Mouse (Mus musculus) embryonic facial prominence, embryonic 12.5 days (tissue): ENCODE data around the gene Sbf2. TPM values are rescaled to one million over a fixed set of nuclear protein-coding genes. Genes with fewer than 3 reads are reported as not detected.
"Not testable (repeated sequence)": the region's sequence is repeated elsewhere in the genome, so short reads cannot be mapped to it uniquely, and the experiment has no call there.

Source experiments
- ATAC-seq: fragments of 200-750 bp; cut with Nextera tagmentation; 2 replicates; pipeline ENCODE4 v1.8.0; 2017; ENCODE audit not compliant: insufficient number of reproducible peaks, insufficient read depth, low FRiP score, low TSS enrichment
- H3K27ac ChIP-seq: fragments of 300-500 bp; sonication (generic); 2 replicates; pipeline ENCODE4 v1.5.1; 2016; ENCODE audit warnings: mild to moderate bottlenecking
- H3K27me3 ChIP-seq: fragments of 300-500 bp; sonication (generic); 2 replicates; pipeline ENCODE4 v1.6.1; 2016; ENCODE audit warnings: mild to moderate bottlenecking, moderate library complexity
- H3K36me3 ChIP-seq: fragments of 300-500 bp; sonication (generic); 2 replicates; pipeline ENCODE4 v1.6.1; 2016; ENCODE audit warnings: mild to moderate bottlenecking
- H3K4me1 ChIP-seq: fragments of 300-500 bp; sonication (generic); 2 replicates; pipeline ENCODE4 v1.6.1; 2016
- H3K4me2 ChIP-seq: fragments of 300-500 bp; sonication (generic); replicated peaks from 2 replicates; pipeline ENCODE4 v1.6.1; 2016; ENCODE audit warnings: mild to moderate bottlenecking, moderate library complexity
- H3K4me3 ChIP-seq: fragments of 300-500 bp; sonication (generic); 2 replicates; pipeline ENCODE4 v1.5.1; 2016; ENCODE audit warnings: mild to moderate bottlenecking
- H3K9ac ChIP-seq: fragments of 300-500 bp; sonication (generic); 2 replicates; pipeline ENCODE4 v1.6.1; 2016; ENCODE audit warnings: mild to moderate bottlenecking, moderate library complexity
- H3K9me3 ChIP-seq: fragments of 300-500 bp; sonication (generic); 2 replicates; pipeline ENCODE4 v1.6.1; 2016; ENCODE audit warnings: mild to moderate bottlenecking, moderate library complexity
- WGBS: fragments of 180-500 bp; shearing (Covaris S2); methylation state at CpG from one replicate; pipeline ENCODE4 v1.1.7; 2016; 5-methylcytosine and 5-hydroxymethylcytosine counted together
- polyA plus RNA-seq: library from polyadenylated mRNA; unstranded; fragments of >200 nt; fragmentation: Nextera tagmentation; extraction: Ambion mirVana; gene quantifications from 2 replicates; pipeline ENCODE4 v1.2.1, GENCODE M21; 2016

Gene Sbf2
- polyA plus RNA-seq, 1 experiment from 2014 or later: 35.2 TPM

DNA sequence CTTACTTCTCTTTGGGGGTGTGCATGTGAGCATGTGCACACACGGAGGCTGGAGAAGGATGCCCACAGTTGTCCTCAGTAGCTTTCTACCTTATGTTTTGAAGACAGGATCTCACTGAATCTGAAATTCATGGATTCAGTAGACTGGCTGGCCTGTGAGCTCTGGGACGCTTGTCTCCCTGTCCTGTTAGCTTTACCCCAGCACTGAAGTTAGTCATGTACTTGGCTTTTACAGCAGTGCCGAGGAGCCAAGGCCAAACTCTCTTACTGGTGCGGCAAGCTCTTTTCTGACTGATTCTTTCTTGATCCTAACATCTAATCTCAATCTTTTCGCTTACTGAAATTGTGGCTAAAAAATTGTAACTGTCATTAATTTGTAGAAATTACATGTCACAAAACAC, 151.3 kb downstream of the Sbf2 start:
- Histone ChIP-seq H3K9ac (no peak overlapping the region), H3K4me2 (no peak overlapping the region), H3K36me3 (no peaks in the 10 kb centered on the region), H3K27ac (no peak overlapping the region), H3K27me3 (no peaks in the 10 kb centered on the region), H3K9me3 (no peaks in the 10 kb centered on the region), H3K4me3 (no peak overlapping the region), H3K4me1 (no peaks in the 10 kb centered on the region)
- no peak for ATAC-seq
- WGBS: 89% methylated on average over 5 of the region's 5 CpGs

DNA sequence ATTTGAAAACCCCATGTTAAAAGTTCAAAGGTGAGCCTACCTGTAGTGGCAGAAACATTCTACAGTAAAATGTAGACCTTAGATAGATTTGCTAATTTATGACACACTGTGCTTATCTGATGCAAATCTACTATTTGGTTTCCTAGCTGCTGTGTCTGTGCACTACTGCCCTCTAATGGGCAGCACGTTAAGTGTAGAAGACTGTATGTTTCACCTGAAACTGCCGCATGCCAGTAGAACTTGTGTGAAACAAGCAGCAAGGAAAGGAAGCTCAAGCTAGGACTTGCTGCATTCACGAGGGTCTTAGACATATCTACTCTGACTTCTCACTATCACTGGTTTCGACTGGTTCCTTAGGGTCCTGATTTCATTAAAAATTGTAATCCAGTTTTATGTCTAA, 182.4 kb downstream of the Sbf2 start:
- no peak for ATAC-seq
- no peak overlapping the region for H3K9ac ChIP-seq
- no peak overlapping the region for H3K27ac ChIP-seq
- no peak overlapping the region for H3K4me2 ChIP-seq
- H3K36me3 ChIP-seq: peaks cover 4% of the 10 kb centered on the region; the same call in 1 of the 2 replicates
- 21% methylated on average over 4 of the region's 4 CpGs for WGBS
- no peak overlapping the region for H3K4me3 ChIP-seq
- no peaks in the 10 kb centered on the region for H3K27me3 ChIP-seq
- H3K9me3 ChIP-seq: no peaks in the 10 kb centered on the region
- H3K4me1 ChIP-seq: no peaks in the 10 kb centered on the region

DNA sequence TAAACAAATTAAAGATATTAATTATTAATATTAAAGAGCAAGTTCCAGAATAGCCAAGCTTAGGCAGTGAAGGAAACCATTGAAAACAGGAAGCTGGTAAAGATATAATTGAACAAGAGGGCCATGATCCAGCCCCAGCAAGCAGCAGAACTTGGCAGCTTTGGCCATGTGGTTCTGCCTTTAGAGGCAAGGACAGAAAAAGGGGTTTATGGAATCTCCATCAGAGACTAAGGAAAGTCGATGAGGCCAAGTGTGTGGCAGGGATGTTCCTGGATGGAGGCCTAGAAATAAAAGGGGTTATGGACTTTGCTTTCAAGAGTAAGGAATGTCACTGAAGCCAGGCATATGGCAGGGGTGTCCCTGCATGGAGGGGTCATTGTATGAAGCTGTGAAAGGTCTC, 198.4 kb downstream of the Sbf2 start:
- H3K27ac ChIP-seq: no peak overlapping the region
- H3K27me3 ChIP-seq: no peaks in the 10 kb centered on the region
- WGBS: 83% methylated on average over 1 of the region's 1 CpGs
- H3K9ac ChIP-seq: no peak overlapping the region
- ATAC-seq: no peak
- H3K4me2 ChIP-seq: no peak overlapping the region
- no peaks in the 10 kb centered on the region for H3K9me3 ChIP-seq
- no peaks in the 10 kb centered on the region for H3K4me1 ChIP-seq
- H3K4me3 ChIP-seq: no peak overlapping the region
- H3K36me3 ChIP-seq: 0 out of 2 replicates have a peak, but pooled peaks cover 5% of the 10 kb centered on the region

DNA sequence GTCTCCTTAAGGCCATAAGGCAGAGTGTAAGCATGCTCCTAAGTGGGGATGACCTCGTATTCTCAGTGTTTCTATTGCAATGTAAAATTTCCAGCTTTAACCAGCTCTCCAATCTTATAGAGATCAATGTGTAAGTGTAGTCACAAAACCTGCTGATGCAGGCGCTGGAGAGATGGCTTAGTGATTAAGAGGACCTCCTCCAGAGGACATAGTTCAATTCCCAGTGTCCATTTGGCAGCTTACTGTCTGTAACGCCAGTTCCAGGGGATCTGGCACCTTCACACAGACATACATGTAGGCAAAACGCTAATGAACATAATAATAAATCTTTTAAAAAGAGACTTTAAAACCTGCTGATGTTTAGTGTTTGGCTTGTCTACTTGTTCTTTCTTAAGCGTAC, 200.4 kb downstream of the Sbf2 start:
- H3K4me1 ChIP-seq: no peaks in the 10 kb centered on the region
- H3K27me3 ChIP-seq: no peaks in the 10 kb centered on the region
- H3K27ac ChIP-seq: no peak overlapping the region
- no peaks in the 10 kb centered on the region for H3K9me3 ChIP-seq
- H3K9ac ChIP-seq: no peak overlapping the region
- H3K4me3 ChIP-seq: no peak overlapping the region
- ATAC-seq: no peak
- WGBS: 88% methylated on average over 5 of the region's 5 CpGs
- H3K36me3 ChIP-seq: 0 out of 2 replicates have a peak, but pooled peaks cover 5% of the 10 kb centered on the region
- no peak overlapping the region for H3K4me2 ChIP-seq

DNA sequence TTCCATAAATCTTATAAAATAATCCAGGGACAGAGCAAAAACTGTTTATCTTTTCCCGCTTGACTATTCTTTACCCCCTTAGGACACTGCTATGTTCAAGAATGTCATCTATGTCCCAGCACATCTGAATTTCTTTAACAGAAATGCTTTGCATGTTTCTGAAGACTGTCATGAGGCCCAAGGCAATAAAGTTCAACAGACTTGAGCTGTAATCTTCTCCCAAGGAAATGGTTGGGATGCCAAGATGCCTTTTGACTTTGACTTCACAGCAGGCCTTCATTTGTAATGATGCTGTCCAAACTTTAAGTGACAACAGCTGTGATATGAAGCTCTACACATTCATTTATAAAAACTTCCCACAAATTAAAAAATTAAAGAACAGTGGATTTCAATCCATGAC, 212.6 kb downstream of the Sbf2 start:
- no peak overlapping the region for H3K27ac ChIP-seq
- WGBS: 54% methylated on average over 1 of the region's 1 CpGs
- no peaks in the 10 kb centered on the region for H3K9me3 ChIP-seq
- H3K4me3 ChIP-seq: no peak overlapping the region
- H3K4me1 ChIP-seq: no peaks in the 10 kb centered on the region
- no peak overlapping the region for H3K4me2 ChIP-seq
- no peaks in the 10 kb centered on the region for H3K27me3 ChIP-seq
- ATAC-seq: no peak
- H3K36me3 ChIP-seq: 0 out of 2 replicates have a peak, but pooled peaks cover 9% of the 10 kb centered on the region
- H3K9ac ChIP-seq: no peak overlapping the region

DNA sequence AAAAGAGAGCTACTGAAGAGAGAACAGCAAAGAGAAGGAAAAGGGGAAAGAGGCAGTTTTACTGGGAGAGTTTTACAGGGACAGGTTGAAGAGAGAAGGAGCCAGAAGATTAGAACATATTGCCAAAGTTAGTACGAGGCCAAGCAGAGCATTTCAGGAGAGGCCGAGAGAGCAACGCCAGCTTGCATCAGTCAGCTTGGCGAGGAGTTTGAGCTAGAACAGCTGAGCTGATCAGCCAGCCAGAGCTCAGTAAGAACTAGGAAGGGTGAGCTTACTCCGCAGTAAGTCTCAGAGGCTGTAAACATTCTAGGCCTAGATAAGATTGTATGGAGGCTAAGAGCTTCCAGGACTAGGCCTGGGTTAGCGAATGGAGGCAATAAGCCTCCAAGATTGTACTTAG, 222.1 kb downstream of the Sbf2 start:
- Histone ChIP-seq H3K9me3 (no peaks in the 10 kb centered on the region), H3K4me2 (no peak overlapping the region), H3K36me3 (no peaks in the 10 kb centered on the region), H3K27me3 (no peaks in the 10 kb centered on the region), H3K4me1 (no peaks in the 10 kb centered on the region), H3K9ac (no peak overlapping the region), H3K27ac (no peak overlapping the region), H3K4me3 (no peak overlapping the region)
- ATAC-seq: no peak
- 89% methylated on average over 6 of the region's 6 CpGs for WGBS

DNA sequence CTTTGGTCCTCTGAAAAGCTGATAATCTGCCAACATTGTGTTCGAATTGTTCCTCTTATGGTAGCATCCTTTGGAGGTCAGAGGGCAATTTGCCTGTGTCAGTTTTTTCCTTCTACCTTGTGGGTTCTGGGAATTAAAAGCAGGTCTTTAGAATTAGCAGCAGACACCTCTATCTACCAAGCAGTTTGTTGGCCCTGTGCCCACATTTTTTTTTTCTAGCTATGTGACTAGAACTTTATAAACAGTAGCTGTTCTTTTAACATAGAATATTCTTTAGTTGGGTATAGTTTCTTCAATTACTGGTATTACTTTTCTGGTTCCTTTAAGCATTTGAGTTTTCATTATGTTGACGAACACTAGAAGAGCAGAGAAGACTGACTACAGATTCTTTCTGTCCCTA, 223.1 kb downstream of the Sbf2 start:
- Histone ChIP-seq H3K27ac (no peak overlapping the region), H3K36me3 (no peaks in the 10 kb centered on the region), H3K4me2 (no peak overlapping the region), H3K9ac (no peak overlapping the region), H3K4me1 (no peaks in the 10 kb centered on the region), H3K9me3 (no peaks in the 10 kb centered on the region), H3K4me3 (no peak overlapping the region), H3K27me3 (no peaks in the 10 kb centered on the region)
- no peak for ATAC-seq
- 78% methylated on average over 2 of the region's 2 CpGs for WGBS

DNA sequence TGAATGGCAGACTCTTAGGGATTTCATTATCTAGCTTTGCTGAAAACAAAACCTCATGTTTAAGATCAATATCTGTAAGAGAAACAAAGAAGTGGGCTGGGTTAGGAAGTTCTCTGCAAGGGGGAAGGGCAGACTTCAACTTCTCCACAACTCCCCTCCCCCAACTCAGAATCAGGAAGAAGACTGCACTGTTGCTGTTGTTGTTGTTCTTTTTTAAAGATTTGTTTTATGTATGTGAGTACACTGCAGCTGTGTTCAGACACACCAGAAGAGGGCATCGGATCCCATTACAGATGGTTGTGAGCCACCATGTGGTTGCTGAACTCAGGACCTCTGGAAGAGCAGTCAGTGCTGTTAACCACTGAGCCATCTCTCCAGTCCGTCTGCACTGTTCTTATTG, 225.8 kb downstream of the Sbf2 start:
- WGBS: 74% methylated on average over 2 of the region's 2 CpGs
- not testable (repeated sequence) for H3K4me2 ChIP-seq

DNA sequence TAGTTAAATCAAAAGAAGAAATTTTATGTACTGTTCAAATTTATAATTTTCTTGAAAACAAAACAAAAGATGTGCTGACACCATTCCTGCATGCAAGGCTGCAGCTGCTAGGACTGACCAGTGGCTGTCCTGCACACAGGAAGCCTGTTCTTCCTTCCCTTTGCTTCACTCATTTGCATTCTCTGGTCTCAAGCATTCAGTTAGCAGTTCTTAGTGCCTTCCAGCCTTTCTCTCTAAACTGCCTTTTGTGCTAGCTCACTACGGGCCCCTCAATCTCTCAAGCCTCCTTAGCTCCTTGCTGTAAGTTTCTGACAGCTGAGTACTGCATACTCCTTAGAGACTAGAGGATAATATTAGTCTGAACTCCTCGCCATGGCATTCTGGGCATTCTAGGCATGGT, 227.2 kb downstream of the Sbf2 start:
- H3K4me2 ChIP-seq: no peak overlapping the region
- H3K27ac ChIP-seq: no peak overlapping the region
- H3K4me3 ChIP-seq: no peak overlapping the region
- H3K36me3 ChIP-seq: no peaks in the 10 kb centered on the region
- H3K9me3 ChIP-seq: no peaks in the 10 kb centered on the region
- no peak overlapping the region for H3K9ac ChIP-seq
- ATAC-seq: no peak
- WGBS: 46% methylated on average over 2 of the region's 2 CpGs
- no peaks in the 10 kb centered on the region for H3K27me3 ChIP-seq
- no peaks in the 10 kb centered on the region for H3K4me1 ChIP-seq

More for the DNA sequence above, 225.8 kb downstream of the Sbf2 start:
- H3K9ac ChIP-seq, H3K27ac ChIP-seq, H3K4me1 ChIP-seq, H3K27me3 ChIP-seq, H3K4me3 ChIP-seq, H3K36me3 ChIP-seq, ATAC-seq, H3K9me3 ChIP-seq: not testable (repeated sequence)

DNA sequence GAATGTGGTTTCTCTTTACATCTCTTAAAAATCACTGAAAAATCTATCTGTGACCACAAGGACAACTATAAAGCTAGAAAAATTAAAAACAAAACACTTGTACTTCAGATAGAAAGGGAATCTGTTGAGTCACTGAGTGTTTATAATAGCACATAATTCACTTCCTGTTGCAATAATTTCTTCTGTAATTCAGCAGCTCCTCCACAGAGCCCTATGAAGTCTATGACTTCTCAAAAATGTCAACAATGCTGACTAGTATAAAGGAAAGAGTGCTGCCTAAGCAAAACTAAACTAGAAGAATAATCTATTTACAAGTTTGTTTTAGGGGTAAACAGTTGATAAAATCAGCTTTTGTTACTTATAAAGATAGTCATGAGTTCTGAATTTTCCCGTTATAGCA, 229.2 kb downstream of the Sbf2 start:
- H3K4me3 ChIP-seq: no peak overlapping the region
- no peaks in the 10 kb centered on the region for H3K9me3 ChIP-seq
- no peak for ATAC-seq
- no peak overlapping the region for H3K9ac ChIP-seq
- WGBS: 88% methylated on average over 1 of the region's 1 CpGs
- H3K4me2 ChIP-seq: no peak overlapping the region
- H3K27ac ChIP-seq: no peak overlapping the region
- no peaks in the 10 kb centered on the region for H3K4me1 ChIP-seq
- H3K36me3 ChIP-seq: no peaks in the 10 kb centered on the region
- H3K27me3 ChIP-seq: no peaks in the 10 kb centered on the region

DNA sequence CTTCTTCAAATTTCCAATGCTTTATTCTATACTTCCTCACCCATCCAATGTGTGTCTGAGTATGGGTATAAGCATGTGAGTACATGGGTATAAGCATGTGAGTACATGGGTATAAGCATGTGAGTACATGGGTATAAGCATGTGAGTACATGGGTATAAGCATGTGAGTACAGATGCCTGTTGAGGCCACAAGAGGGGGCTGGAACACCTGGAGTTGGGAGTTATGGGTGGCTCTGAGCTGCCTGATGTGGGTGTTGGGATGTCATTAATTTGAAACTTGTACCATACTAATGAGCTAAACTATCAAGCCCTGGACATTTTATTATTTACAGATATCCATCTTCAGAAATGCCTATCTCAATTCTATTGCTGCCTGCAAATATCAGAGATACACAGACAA, 230.4 kb downstream of the Sbf2 start:
- no peak overlapping the region for H3K4me2 ChIP-seq
- H3K4me1 ChIP-seq: no peaks in the 10 kb centered on the region
- H3K9ac ChIP-seq: no peak overlapping the region
- no peak overlapping the region for H3K4me3 ChIP-seq
- no peaks in the 10 kb centered on the region for H3K9me3 ChIP-seq
- H3K27me3 ChIP-seq: no peaks in the 10 kb centered on the region
- H3K27ac ChIP-seq: no peak overlapping the region
- ATAC-seq: no peak
- H3K36me3 ChIP-seq: no peaks in the 10 kb centered on the region

DNA sequence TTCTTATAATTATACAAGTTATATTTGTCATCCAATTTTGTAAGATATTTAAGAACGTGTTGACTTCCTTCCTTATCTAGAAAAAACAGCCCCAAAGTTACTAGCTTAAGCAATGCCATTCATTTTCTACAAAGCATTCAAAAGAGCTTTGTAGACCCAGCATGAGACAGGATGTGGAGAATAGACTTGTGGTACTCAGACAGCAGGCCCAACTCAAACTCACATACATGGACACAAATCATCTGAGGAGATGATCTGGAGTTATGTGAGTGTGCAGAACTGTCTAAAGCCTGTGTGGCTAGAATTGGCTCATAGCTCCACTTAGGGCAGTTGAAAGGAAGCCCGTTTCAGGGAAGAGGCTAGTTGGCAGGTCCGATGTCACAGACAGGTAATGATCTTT, 233.1 kb downstream of the Sbf2 start:
- ATAC-seq: no peak
- H3K36me3 ChIP-seq: no peaks in the 10 kb centered on the region
- 88% methylated on average over 3 of the region's 3 CpGs for WGBS
- H3K4me2 ChIP-seq: no peak overlapping the region
- no peaks in the 10 kb centered on the region for H3K27me3 ChIP-seq
- H3K9me3 ChIP-seq: no peaks in the 10 kb centered on the region
- no peaks in the 10 kb centered on the region for H3K4me1 ChIP-seq
- H3K9ac ChIP-seq: no peak overlapping the region
- no peak overlapping the region for H3K27ac ChIP-seq
- H3K4me3 ChIP-seq: no peak overlapping the region

DNA sequence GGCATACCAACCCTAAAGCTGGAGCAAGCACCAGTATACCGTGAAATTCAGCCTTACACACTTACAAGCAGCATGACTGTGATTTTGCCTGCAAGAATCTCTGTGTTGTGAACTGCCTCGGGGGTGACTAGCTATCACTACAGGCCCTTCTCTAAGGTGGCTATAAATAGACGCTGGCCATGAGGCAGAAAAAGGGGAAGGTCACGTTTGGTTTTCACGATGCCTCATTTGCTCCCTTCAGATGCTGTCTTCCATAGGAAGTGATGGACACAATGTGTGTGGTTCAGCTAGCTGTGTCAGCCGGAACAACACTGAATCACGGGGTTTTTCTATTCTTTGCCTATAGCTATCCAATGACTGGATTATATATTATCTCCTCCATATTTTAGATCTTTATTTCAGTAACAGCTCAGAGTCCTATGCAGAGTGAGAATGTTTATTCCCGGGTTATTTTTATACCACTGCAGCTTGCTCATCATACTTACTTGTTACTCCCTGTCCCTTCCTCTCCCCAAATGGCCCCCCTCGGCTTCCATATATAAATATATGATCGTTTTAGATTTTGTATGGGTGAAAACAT, 235.3 kb downstream of the Sbf2 start:
- Histone ChIP-seq H3K9me3 (no peaks in the 10 kb centered on the region), H3K4me2 (no peak overlapping the region), H3K4me3 (no peak overlapping the region), H3K36me3 (peaks cover 10% of the 10 kb centered on the region), H3K27ac (no peak overlapping the region), H3K27me3 (no peaks in the 10 kb centered on the region), H3K4me1 (no peaks in the 10 kb centered on the region), H3K9ac (no peak overlapping the region)
- no peak for ATAC-seq
- WGBS: 62% methylated on average over 10 of the region's 10 CpGs
